27 mouse cellular contexts compared by ENCODE assay signal in genomic region chr2:116704705-116705104, GRCm38 (mm10).
"Had no signal": no experiment of that assay in that cellular context is flagged by ENCODE, and none has a peak within 500 bp of the region (broad histone marks: within the 10 kb centered on the region; RNA-seq: fewer than 3 reads in every experiment).

No protein-coding gene starts in this region.

- H3K9ac ChIP-seq: heart, embryonic 12.5 days; hindbrain, embryonic 12.5 days; hindbrain, embryonic 14.5 days; intestine, embryonic 15.5 days; limb, embryonic 12.5 days; liver, embryonic 13.5 days had no signal

- H3K27ac ChIP-seq: gastrocnemius, adult 2 months; heart, embryonic 10.5 days; hindbrain, embryonic 10.5 days; hindbrain, embryonic 12.5 days; hindbrain, embryonic 14.5 days; intestine, embryonic 15.5 days; layer of hippocampus, adult 2 months; left cerebral cortex, adult 2 months; limb, embryonic 10.5 days; limb, embryonic 12.5 days; liver, embryonic 13.5 days had no signal

- H3K4me2 ChIP-seq: heart, embryonic 12.5 days; hindbrain, embryonic 12.5 days; hindbrain, embryonic 14.5 days; intestine, embryonic 15.5 days; limb, embryonic 12.5 days; liver, embryonic 11.5 days; liver, embryonic 13.5 days had no signal

- DNase-seq: gastrocnemius, adult 2 months; gastrocnemius, postnatal 10 days; gastrocnemius, postnatal 25 days; heart, adult 18-20 months; heart, postnatal 10 days; heart, postnatal 4 days; kidney, adult 18-20 months; kidney, adult 8-10 months; kidney, postnatal 10 days; kidney, postnatal 25 days; kidney, postnatal 4 days; liver; liver, embryonic 13.5 days had no signal

- H3K36me3 ChIP-seq: heart, embryonic 10.5 days; heart, embryonic 12.5 days; hindbrain, embryonic 10.5 days; hindbrain, embryonic 12.5 days; intestine, embryonic 15.5 days; limb, embryonic 10.5 days; limb, embryonic 12.5 days; liver, embryonic 13.5 days had no signal

- ATAC-seq: hindbrain, embryonic 16.5 days; inflammation-experienced regulatory T-cells, adult 6 months; intestine, embryonic 15.5 days; intestine, postnatal 0 days had no signal

- H3K9me3 ChIP-seq: heart, embryonic 10.5 days; heart, embryonic 12.5 days; hindbrain, embryonic 10.5 days; hindbrain, embryonic 12.5 days; intestine, embryonic 15.5 days; limb, embryonic 10.5 days; limb, embryonic 12.5 days; liver, embryonic 13.5 days had no signal

- H3K4me3 ChIP-seq: gastrocnemius, adult 2 months; heart, embryonic 10.5 days; heart, embryonic 12.5 days; hindbrain, embryonic 10.5 days; hindbrain, embryonic 12.5 days; intestine, embryonic 15.5 days; layer of hippocampus, adult 2 months; left cerebral cortex, adult 2 months; limb, embryonic 10.5 days; limb, embryonic 12.5 days; liver, embryonic 13.5 days had no signal

- H3K4me1 ChIP-seq: heart, embryonic 10.5 days; heart, embryonic 12.5 days; hindbrain, embryonic 10.5 days; hindbrain, embryonic 12.5 days; intestine, embryonic 15.5 days; limb, embryonic 10.5 days; limb, embryonic 12.5 days; liver, embryonic 13.5 days had no signal

- H3K27me3 ChIP-seq: heart, embryonic 12.5 days; hindbrain, embryonic 12.5 days; intestine, embryonic 15.5 days; limb, embryonic 12.5 days; liver, embryonic 13.5 days had no signal
